Mouse (Mus musculus): Measurements from ENCODE around the gene Snrpc.

DNA sequence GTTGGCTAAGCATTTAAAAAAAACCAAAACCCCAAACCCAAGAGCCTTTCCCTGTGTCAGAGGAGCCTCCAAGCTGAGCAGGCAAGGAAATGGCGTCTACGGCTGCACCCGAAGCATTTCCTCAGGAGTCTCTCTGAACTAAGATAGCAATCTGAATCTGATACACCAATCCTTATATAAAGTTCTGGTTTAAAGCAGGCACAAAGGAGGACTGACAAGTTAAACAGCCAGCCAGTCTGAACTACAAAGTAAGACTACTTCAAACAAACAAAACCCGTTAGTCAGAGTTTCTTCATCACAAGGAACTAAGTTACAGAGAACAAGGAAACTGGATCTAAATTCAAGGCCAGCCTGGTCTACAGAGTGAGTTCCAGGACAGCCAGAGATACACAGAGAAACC, 45.4 kb upstream of the Snrpc start:
- TF ChIP-seq CTCF (IDR thresholded peaks at IDR 0.05; ENCODE audit: control insufficient read depth, insufficient read depth, low read length), result no peak
- no peak for TF ChIP-seq POLR2A (IDR thresholded peaks at IDR 0.05; ENCODE audit: borderline replicate concordance, control insufficient read depth, low read depth, low read length)
